Mouse (Mus musculus) neural tube, embryonic 10.5 days (tissue): ENCODE results near the gene Rsph1.

ENCODE experiments used
- DNase-seq: peaks from one replicate; pipeline ENCODE4 v3.0.0-alpha.2; 2017; ENCODE audit warnings: low spot score; ENCODE audit errors: extremely low spot score

The Rsph1 gene

GRCm38 (mm10) chr17:31304895-31305775 lies 28.0 kb upstream of the Rsph1 start:
- no peak for DNase-seq

- DNase-seq: no peak
Observed at GRCm38 (mm10) chr17:31303401-31303800, 26.2 kb upstream of the Rsph1 start.

GRCm38 (mm10) chr17:31300736-31301135 lies 23.6 kb upstream of the Rsph1 start:
- DNase-seq: no peak

GRCm38 (mm10) chr17:31299981-31300380 lies 22.8 kb upstream of the Rsph1 start:
- DNase-seq: no peak

DNA sequence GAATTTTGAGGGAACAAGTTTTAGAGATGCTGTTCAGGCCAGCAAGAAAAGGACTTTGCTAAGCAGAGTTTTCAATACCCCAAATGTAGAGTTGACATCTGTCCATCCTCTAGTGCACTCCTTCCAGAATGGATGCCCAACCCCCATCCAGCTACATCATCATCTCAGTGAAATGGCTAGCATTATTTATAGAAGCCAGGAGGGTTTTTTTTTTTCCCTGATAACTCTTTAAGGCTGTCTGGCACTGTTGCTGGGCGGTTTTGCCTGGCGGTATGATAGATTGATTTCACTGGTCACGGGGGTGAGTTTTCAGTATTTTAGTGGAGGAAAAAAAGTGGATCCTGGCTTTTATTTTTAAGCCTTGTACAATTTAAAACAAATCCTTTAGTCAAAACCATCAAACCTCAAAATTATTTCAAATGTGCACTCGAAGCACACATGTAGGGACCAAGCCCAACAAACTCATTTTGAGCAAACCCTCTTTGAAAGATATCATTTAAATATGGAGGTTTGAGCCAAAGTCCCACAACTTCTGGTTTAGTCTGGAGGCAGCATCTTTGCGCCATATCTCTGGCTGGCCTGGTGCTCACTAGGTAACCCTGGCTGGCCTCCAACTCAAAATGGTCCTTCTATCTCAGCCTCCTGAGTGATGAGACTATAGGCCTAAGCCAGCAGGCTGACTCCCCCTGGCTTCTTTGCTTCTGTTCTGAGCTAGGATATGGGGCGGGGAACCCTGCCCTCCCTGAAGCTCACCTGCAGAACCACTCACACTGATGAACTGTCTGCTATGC lies 21.4 kb upstream of the Rsph1 start:
- DNase-seq: no peak

DNA sequence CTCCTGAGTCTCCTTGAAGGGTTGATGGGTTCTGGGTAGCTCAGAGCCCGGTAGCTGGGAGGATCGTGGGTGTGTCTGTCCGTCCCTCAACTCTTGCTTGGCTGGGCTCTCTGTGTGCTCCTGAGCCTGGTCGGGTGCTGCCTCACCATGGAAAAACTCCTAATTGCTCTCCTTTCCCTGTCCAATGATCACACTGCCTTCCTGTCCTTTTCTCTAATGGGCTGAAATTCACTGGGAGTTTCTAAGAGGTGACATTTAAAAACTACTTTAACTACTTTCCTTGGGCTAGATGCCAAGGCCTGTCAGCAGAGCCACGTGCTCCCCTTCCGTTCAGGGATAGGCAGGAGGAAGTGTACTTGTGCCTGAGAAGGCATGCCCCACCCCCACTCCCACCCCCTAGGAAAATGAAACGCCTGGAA lies 20.3 kb upstream of the Rsph1 start:
- DNase-seq: no peak

GRCm38 (mm10) chr17:31295892-31296781 lies 19.0 kb upstream of the Rsph1 start:
- peak; percentile 77 for DNase-seq

DNA sequence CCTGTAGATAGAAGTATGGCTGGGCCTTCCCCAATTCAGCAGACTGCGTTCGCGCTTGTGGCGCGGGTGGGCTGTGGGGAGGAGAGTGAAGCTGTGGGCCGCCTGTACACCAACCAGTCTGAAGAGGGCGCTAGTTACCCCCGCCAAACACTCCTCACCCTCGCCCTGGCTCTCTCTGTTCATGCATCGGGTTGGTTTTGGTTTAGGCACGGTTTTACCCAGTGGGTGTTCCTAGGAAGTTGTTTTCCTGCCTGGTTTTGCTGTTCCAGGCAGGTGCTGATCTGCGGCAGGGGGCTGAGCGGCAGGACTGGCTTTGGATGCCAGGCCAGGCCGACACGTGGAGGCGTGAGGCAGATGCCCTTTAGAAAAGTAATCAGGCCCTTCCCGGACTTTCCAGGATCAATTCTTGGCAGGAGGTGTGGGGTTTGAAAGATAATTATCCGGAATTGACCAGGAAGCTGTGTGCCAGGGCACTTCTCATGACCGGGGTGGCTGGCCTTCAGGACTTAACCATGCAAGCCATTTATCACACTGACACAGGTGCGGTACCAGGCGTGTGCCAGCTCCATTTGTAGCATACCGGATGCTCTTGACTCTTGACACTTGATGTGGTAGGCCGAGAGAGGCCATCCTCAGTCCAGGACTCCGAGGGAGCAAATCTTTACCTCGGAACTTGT lies 18.2 kb upstream of the Rsph1 start:
- peak; percentile 34 for DNase-seq

DNA sequence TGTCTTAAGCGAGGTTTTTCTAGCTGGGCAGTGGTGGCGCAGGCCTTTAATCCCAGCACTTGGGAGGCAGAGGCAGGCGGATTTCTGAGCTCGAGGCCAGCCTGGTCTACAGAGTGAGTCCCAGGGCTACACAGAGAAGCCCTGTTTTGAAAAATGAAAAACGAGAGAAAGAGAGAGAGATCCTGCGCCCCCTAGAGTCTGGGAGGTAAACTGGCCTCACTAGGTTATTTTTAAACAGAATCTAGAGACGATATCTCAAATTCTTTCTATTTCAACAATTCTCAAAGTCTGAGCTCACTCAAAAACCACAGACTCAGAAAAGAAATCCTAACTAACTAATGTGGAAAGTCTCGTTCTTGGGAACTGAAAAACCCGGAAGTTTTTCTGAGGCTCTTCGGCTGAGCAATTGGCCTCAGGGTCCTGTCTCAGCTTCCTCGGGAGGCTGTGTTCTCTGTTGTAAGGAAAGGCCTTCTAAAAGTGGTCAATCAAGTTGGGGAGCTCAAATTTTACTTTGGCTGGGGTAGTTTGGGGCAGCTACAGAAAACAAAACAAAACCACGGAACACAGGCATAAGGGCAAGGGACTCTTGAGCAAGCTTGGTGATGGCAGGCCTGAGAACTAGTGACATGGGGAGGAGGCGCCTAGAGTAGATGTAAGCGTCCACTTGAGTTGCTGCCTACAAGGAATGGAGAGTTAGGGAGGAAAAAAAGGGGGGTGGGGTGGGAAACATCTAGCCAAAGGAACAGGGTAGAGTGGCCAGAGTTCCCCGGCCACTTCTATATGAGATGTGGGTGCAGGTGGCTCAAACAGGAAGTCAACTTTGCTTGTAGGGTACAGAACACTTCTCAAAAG lies 17.4 kb upstream of the Rsph1 start:
- no peak for DNase-seq

GRCm38 (mm10) chr17:31290859-31291258 lies 13.7 kb upstream of the Rsph1 start:
- DNase-seq: no peak

DNA sequence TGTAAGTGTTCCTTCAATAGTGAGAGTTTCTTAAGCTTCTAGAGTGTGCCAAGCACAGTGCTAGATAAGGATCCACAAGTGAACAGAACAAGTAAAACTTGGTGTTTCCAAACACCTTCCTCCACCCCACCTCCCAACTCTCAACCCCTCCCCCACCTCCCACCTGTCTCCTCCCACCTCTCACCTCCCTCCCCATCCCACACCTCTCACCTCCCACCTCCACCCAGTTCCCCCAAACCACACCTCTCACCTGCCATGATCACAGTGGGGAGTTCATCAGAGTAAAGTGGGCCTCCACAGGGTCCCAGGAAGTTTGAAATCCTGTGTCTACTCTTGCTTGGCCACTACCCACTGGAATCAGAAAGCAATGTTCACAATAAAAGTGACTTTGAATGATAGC lies 13.1 kb upstream of the Rsph1 start:
- no peak for DNase-seq

DNA sequence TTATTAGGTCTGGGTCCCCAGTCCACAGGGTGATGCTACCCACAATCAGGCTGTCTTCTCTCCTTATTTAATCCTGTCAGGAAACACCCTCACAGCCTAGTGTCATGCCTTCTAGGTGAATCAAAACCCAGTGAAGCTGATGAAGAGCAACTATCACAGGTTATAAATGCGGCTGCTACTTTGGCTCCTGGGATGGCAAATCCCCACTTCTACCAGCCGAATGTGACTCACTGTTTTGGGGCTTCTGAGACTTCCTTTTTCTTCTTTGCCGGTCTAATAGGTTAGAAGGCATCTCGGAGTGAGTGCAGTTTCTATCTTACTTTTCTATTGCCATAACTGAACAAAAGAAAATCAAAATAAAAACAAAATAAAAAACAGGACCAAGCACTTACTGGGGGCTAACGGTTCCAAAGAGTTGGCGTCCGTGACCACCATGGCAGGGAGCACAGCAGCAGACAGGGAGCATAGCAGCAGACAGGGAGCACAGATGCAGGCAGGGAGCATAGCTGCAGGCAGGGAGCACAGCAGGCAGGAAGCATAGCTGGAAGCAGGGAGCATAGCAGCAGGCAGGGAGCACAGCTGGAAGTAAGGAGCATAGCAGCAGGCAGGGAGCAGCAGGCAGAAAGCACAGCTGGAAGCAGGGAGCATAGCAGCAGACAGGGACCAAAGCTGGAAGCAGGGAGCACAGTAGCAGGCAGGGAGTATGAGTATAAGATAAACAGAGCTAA lies 12.0 kb upstream of the Rsph1 start:
- no peak for DNase-seq

DNA sequence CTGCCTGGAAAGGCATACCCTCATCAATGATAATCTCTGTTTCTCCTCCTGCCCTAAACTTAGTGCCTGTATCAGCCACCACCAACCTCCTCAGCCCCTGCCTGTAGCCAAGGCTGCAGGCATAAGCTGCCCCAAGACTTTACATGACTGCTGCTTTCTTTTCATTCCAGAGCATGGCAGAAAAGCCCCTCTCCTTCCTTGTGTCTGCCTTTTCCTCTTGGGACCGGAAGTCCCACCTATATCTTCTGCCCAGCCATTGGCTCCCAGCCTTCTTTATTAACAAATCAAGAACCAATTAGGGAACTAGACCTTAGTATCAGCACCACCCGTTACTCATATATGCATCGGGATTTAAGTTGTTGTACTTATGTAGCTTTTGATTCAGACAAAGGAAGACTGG lies 10.0 kb upstream of the Rsph1 start:
- DNase-seq: no peak

GRCm38 (mm10) chr17:31286492-31286891 lies 9.3 kb upstream of the Rsph1 start, which contains the start of gene Slc37a1:
Gene Slc37a1, plus strand, starts transcription at chr17:31286792.
- no peak for DNase-seq

DNA sequence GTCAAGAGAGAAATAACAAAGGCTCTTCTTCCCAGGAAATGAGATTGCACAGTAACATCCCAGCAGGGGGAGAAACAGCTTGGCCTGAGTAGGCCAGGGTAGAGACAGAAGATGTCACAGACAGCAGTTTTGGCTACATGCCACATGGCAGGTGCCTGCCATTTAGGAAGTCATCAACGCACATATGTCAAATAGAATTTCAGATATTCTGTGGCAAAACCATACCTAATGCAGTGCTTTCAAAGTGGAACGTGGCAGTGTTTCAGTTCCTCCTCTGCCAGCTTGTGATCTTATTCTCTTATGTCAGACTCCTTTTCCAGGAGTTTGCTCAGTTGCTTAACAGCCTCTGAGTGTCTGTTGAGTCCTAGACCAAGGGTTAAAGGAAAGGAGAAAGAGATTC lies 8.7 kb upstream of the Rsph1 start:
- DNase-seq: no peak

DNA sequence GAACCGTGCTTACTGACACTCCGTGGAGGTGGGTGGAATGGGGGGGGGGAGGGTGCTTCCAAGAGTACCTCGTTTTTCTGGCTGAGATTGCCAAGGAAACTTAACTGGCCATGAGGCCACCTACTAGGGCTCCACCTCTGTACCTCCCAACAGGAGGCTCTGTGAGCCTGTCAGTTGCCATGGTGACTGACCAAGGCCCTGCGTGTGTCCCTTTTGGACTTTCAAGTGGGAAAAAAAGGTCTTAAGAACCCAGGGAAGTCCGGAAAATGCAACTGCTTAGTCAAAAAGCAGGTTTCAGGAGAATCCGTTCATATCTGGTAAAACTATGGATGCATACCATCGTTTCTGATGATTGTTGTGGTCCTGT lies 5.5 kb upstream of the Rsph1 start:
- DNase-seq: no peak

GRCm38 (mm10) chr17:31281830-31282686 lies 4.9 kb upstream of the Rsph1 start:
- no peak for DNase-seq

- no peak for DNase-seq
Observed at GRCm38 (mm10) chr17:31280269-31280668, 3.1 kb upstream of the Rsph1 start.
